Mouse (Mus musculus) lung, postnatal 0 days (tissue): ENCODE measurements around the gene Cd48. TPM values are rescaled to one million over a fixed set of nuclear protein-coding genes. Genes with fewer than 3 reads are reported as not detected.
A peak's percentile ranks its signal among the peaks of the same experiment; 100 is the strongest.

Source experiments
- ATAC-seq: fragments of 200-750 bp; cut with Nextera tagmentation; 2 replicates; pipeline ENCODE4 v1.8.0; 2017; ENCODE audit warnings: moderate library complexity
- DNase-seq: peaks from one replicate; pipeline ENCODE4 v3.0.0-alpha.2; 2016; ENCODE audit warnings: low spot score
- H3K27ac ChIP-seq: fragments of 300-500 bp; sonication (generic); 2 replicates; pipeline ENCODE4 v1.5.1; 2014; ENCODE audit warnings: antibody characterized with exemption, mild to moderate bottlenecking, low read length, mixed read lengths
- H3K27me3 ChIP-seq: fragments of 300-500 bp; sonication (generic); replicated peaks from 2 replicates; pipeline ENCODE4 v1.6.1; 2014; ENCODE audit warnings: low read length, mixed read lengths; ENCODE audit not compliant: insufficient read depth
- H3K36me3 ChIP-seq: fragments of 300-500 bp; sonication (generic); 2 replicates; pipeline ENCODE4 v1.6.1; 2014; ENCODE audit warnings: low read length, mixed read lengths; ENCODE audit not compliant: insufficient read depth
- H3K4me1 ChIP-seq: fragments of 300-500 bp; sonication (generic); 2 replicates; pipeline ENCODE4 v1.6.1; 2014; ENCODE audit warnings: antibody characterized with exemption, low read depth, low read length, mixed read lengths; ENCODE audit not compliant: insufficient read depth
- H3K4me2 ChIP-seq: fragments of 300-500 bp; sonication (generic); replicated peaks from 2 replicates; pipeline ENCODE4 v1.6.1; 2014; ENCODE audit warnings: low read depth, mild to moderate bottlenecking, low read length, moderate library complexity, mixed read lengths
- H3K4me3 ChIP-seq: fragments of 300-500 bp; sonication (generic); 2 replicates; pipeline ENCODE4 v1.5.1; 2014; ENCODE audit warnings: low read depth, low read length
- H3K9ac ChIP-seq: fragments of 300-500 bp; sonication (generic); replicated peaks from 2 replicates; pipeline ENCODE4 v1.6.1; 2014; ENCODE audit warnings: low read depth, mild to moderate bottlenecking
- H3K9me3 ChIP-seq: fragments of 300-500 bp; sonication (generic); 2 replicates; pipeline ENCODE4 v1.6.1; 2016; ENCODE audit warnings: low read length, mixed read lengths
- CTCF ChIP-seq: IDR thresholded peaks from 2 replicates; pipeline ENCODE4 v1.5.1; 2016; ENCODE audit warnings: antibody characterized with exemption, mild to moderate bottlenecking
- EP300 ChIP-seq: IDR thresholded peaks from 2 replicates; pipeline ENCODE4 v1.6.1; 2016; ENCODE audit warnings: antibody characterized with exemption, mild to moderate bottlenecking, control low read depth
- WGBS: fragments of 180-500 bp; shearing (Covaris S2); extraction: QIAGEN DNeasy Blood & Tissue Kit; methylation state at CpG from one replicate; pipeline ENCODE4 v1.1.7; 2014; 5-methylcytosine and 5-hydroxymethylcytosine counted together
- polyA plus RNA-seq: library from polyadenylated mRNA; unstranded; fragments of >200 nt; fragmentation: Nextera tagmentation; extraction: Ambion mirVana; gene quantifications from 2 replicates; pipeline ENCODE4 v1.2.1, GENCODE M21; 2015

Cd48 gene
- 11.0 and 11.7 TPM in 2 replicates for polyA plus RNA-seq

- DNase-seq (no peak), ATAC-seq (no peak)
- Histone ChIP-seq H3K36me3 (no peaks in the 10 kb centered on the region), H3K27me3 (no peaks in the 10 kb centered on the region), H3K27ac (no peak within 1 kb of the TSS), H3K9ac (no peak within 1 kb of the TSS), H3K4me1 (no peaks in the 10 kb centered on the region), H3K4me2 (no peak within 1 kb of the TSS), H3K9me3 (no peaks in the 10 kb centered on the region), H3K4me3 (no peak within 1 kb of the TSS)
- WGBS: 77% methylated on average over 14 of the region's 14 CpGs
- no peak for TF ChIP-seq CTCF
- TF ChIP-seq EP300: no peak
Measured at GRCm38 (mm10) chr1:171681531-171682299, at the start of gene Cd48. Gene Cd48, plus strand, starts transcription at chr1:171682009.

- Histone ChIP-seq H3K4me3 (no peak overlapping the region), H3K27ac (no peak overlapping the region), H3K4me1 (no peaks in the 10 kb centered on the region), H3K27me3 (no peaks in the 10 kb centered on the region), H3K9me3 (no peaks in the 10 kb centered on the region), H3K36me3 (no peaks in the 10 kb centered on the region), H3K4me2 (no peak overlapping the region), H3K9ac (no peak overlapping the region)
- TF ChIP-seq CTCF (no peak), EP300 (no peak)
- 39% methylated on average over 6 of the region's 6 CpGs for WGBS
- DNase-seq (no peak), ATAC-seq (no peak)
Measured at GRCm38 (mm10) chr1:171635696-171636095, 46.1 kb upstream of the Cd48 start.

GRCm38 (mm10) chr1:171637101-171637500 is 44.7 kb upstream of the Cd48 start:
- TF ChIP-seq EP300: no peak
- no peak for TF ChIP-seq CTCF
- ATAC-seq (no peak), DNase-seq (peak; percentile 33)
- no peak overlapping the region for H3K4me3 ChIP-seq
- no peak overlapping the region for H3K4me2 ChIP-seq
- H3K9me3 ChIP-seq: no peaks in the 10 kb centered on the region
- no peaks in the 10 kb centered on the region for H3K4me1 ChIP-seq
- 75% methylated on average over 8 of the region's 8 CpGs for WGBS
- H3K9ac ChIP-seq: no peak overlapping the region
- no peaks in the 10 kb centered on the region for H3K27me3 ChIP-seq
- H3K27ac ChIP-seq: no peak overlapping the region
- H3K36me3 ChIP-seq: no peaks in the 10 kb centered on the region

- WGBS: 67% methylated on average over 2 of the region's 2 CpGs
Measured at GRCm38 (mm10) chr1:171638686-171639085, 43.1 kb upstream of the Cd48 start.

GRCm38 (mm10) chr1:171640796-171641195 is 41.0 kb upstream of the Cd48 start:
- Histone ChIP-seq H3K9me3 (no peaks in the 10 kb centered on the region), H3K27me3 (no peaks in the 10 kb centered on the region), H3K4me2 (no peak overlapping the region), H3K4me3 (no peak overlapping the region), H3K27ac (no peak overlapping the region), H3K4me1 (no peaks in the 10 kb centered on the region), H3K9ac (no peak overlapping the region), H3K36me3 (no peaks in the 10 kb centered on the region)
- WGBS: 95% methylated on average over 6 of the region's 6 CpGs
- DNase-seq: no peak
- no peak for TF ChIP-seq EP300
- no peak for TF ChIP-seq CTCF
- no peak for ATAC-seq

More at GRCm38 (mm10) chr1:171638686-171639085, 43.1 kb upstream of the Cd48 start:
- H3K9ac ChIP-seq: no peak overlapping the region
- no peak overlapping the region for H3K4me2 ChIP-seq
- H3K27me3 ChIP-seq: no peaks in the 10 kb centered on the region
- H3K36me3 ChIP-seq: no peaks in the 10 kb centered on the region
- no peaks in the 10 kb centered on the region for H3K9me3 ChIP-seq
- no peak for TF ChIP-seq CTCF
- no peak for TF ChIP-seq EP300
- no peak overlapping the region for H3K27ac ChIP-seq
- DNase-seq (no peak), ATAC-seq (no peak)
- no peak overlapping the region for H3K4me3 ChIP-seq
- no peaks in the 10 kb centered on the region for H3K4me1 ChIP-seq

GRCm38 (mm10) chr1:171643612-171644011 is 38.2 kb upstream of the Cd48 start:
- Histone ChIP-seq H3K9me3 (no peaks in the 10 kb centered on the region), H3K4me2 (no peak overlapping the region), H3K27ac (no peak overlapping the region), H3K27me3 (no peaks in the 10 kb centered on the region), H3K4me1 (no peaks in the 10 kb centered on the region), H3K4me3 (no peak overlapping the region), H3K36me3 (no peaks in the 10 kb centered on the region), H3K9ac (no peak overlapping the region)
- DNase-seq (no peak), ATAC-seq (no peak)
- no peak for TF ChIP-seq CTCF
- no peak for TF ChIP-seq EP300
- 73% methylated on average over 7 of the region's 7 CpGs for WGBS
